Mouse (Mus musculus): ENCODE measurements around the gene Neil3. TPM values are rescaled to one million over a fixed set of nuclear protein-coding genes. Genes with fewer than 3 reads are reported as not detected.
"Not testable (repeated sequence)": the region's sequence is repeated elsewhere in the genome, so short reads cannot be mapped to it uniquely, and the experiment has no call there.

Gene Neil3
- total RNA-seq, 4 experiments from 2014 or later = not detected

- DNase-seq (ENCODE audit: low spot score in 2 of 2) = no peak
These were observed 99.3 kb downstream of the Neil3 start for GRCm38 (mm10) chr8:53539585-53539984.

DNA sequence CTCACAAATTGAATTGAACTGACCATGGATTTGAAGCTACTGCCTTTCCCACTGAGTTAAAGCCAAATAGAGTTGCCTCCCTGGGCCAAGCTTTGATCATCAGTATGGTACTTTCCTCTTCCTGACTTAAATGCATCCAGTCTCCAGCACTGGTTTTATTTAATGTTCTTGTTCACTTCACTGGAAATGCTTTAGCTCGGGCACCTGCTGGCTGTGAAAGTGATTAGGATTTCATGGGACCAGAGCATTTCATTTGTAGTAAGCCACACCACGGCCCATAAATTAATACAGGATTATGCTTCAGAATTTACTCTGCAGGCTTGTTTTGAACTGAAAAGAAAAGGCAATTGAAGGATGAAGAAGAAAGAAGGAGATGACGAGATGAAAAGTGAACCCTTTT lies 100.8 kb downstream of the Neil3 start:
- not testable (repeated sequence) for DNase-seq (ENCODE audit: low spot score in 2 of 2)

Other genes starting within 250 kb of the Neil3 start
- gene Aga, start 127.3 kb downstream of the Neil3 start, total RNA-seq (2022) = 10 to 100 TPM; 11.2 to 13.6 (median 11.7) TPM